Mouse (Mus musculus): ENCODE data around the gene Pkp1. TPM values are rescaled to one million over a fixed set of nuclear protein-coding genes. Genes with fewer than 3 reads are reported as not detected.

Pkp1 gene
- total and polyA plus RNA-seq, 3 experiments: not detected

- H3K9ac ChIP-seq (ENCODE audit: control insufficient read depth, low read depth, low read length, poor library complexity, severe bottlenecking): no peak overlapping the region
- no peaks in the 10 kb centered on the region for H3K79me2 ChIP-seq (ENCODE audit: control insufficient read depth, insufficient read depth, low read length, poor library complexity)
- peak; percentile 64 for DNase-seq (ENCODE audit: low read depth, low spot score)
- H3K27ac ChIP-seq (ENCODE audit: control insufficient read depth, low read depth, low read length): no peak overlapping the region
- TF ChIP-seq SMC3 (IDR thresholded peaks at IDR 0.05; ENCODE audit: low read depth, low read length) (peak; percentile 84), USF1 (IDR thresholded peaks at IDR 0.05; ENCODE audit: low read depth, low read length) (no peak), CTCF (IDR thresholded peaks at IDR 0.05 in 2 of 3, conservative IDR thresholded peaks at IDR 0.05 in 1 of 3; ENCODE audit: control insufficient read depth in 1 of 3, insufficient read depth in 1 of 3, low read depth in 2 of 3, low read length in 3 of 3, poor library complexity in 1 of 3, severe bottlenecking in 1 of 3) (peak; percentile 89 to 95 (median 93)), EP300 (IDR thresholded peaks at IDR 0.05; ENCODE audit: low read depth in 1 of 2, low read length in 2 of 2) (no peak), ZNF384 (IDR thresholded peaks at IDR 0.05; ENCODE audit: low read depth, low read length) (no peak), MAFK (IDR thresholded peaks at IDR 0.05; ENCODE audit: borderline replicate concordance, low read depth, low read length) (no peak), RAD21 (IDR thresholded peaks at IDR 0.05; ENCODE audit: low read depth, low read length) (peak; percentile 74), MAX (IDR thresholded peaks at IDR 0.05; ENCODE audit: low read length) (no peak), JUND (IDR thresholded peaks at IDR 0.05; ENCODE audit: low read depth, low read length) (no peak), ZKSCAN1 (IDR thresholded peaks at IDR 0.05; ENCODE audit: low read depth, low read length) (no peak), E2F4 (IDR thresholded peaks at IDR 0.05; ENCODE audit: borderline replicate concordance, low read depth, low read length) (no peak), GATA1 (IDR thresholded peaks at IDR 0.05; ENCODE audit: low read depth, low read length) (no peak), ZMIZ1 (IDR thresholded peaks at IDR 0.05; ENCODE audit: low read depth, low read length) (no peak), NRF1 (IDR thresholded peaks at IDR 0.05; ENCODE audit: insufficient read depth, low read depth, low read length, poor library complexity, severe bottlenecking) (no peak), ELF1 (IDR thresholded peaks at IDR 0.05; ENCODE audit: low read depth, low read length) (no peak), ZC3H11A (IDR thresholded peaks at IDR 0.05; ENCODE audit: low read depth, low read length) (peak; percentile 46; the same call in 1 of the 2 replicates), SIN3A (IDR thresholded peaks at IDR 0.05; ENCODE audit: low read length) (no peak), TAL1 (IDR thresholded peaks at IDR 0.05; ENCODE audit: low read length) (no peak), POLR2A (IDR thresholded peaks at IDR 0.05; ENCODE audit: control insufficient read depth in 1 of 2, insufficient read depth in 1 of 2, low read depth in 1 of 2, low read length in 2 of 2, poor library complexity in 1 of 2) (no peak), BHLHE40 (IDR thresholded peaks at IDR 0.05; ENCODE audit: borderline replicate concordance, low read depth, low read length) (no peak), POLR2AphosphoS5 (IDR thresholded peaks at IDR 0.05; ENCODE audit: borderline replicate concordance, low read depth, low read length) (no peak), POLR2AphosphoS2 (IDR thresholded peaks at IDR 0.05; ENCODE audit: low read length) (no peak), MYC (IDR thresholded peaks at IDR 0.05; ENCODE audit: low read depth, low read length) (no peak), RCOR1 (IDR thresholded peaks at IDR 0.05; ENCODE audit: low read depth, low read length) (no peak), ETS1 (IDR thresholded peaks at IDR 0.05; ENCODE audit: low read depth, low read length) (no peak), MAZ (IDR thresholded peaks at IDR 0.05; ENCODE audit: low read depth, low read length) (no peak), CHD1 (IDR thresholded peaks at IDR 0.05; ENCODE audit: low read depth, low read length) (no peak), HCFC1 (IDR thresholded peaks at IDR 0.05; ENCODE audit: low read depth, low read length) (no peak), TCF12 (IDR thresholded peaks at IDR 0.05; ENCODE audit: low read depth, low read length) (no peak)
- H3K4me1 ChIP-seq (ENCODE audit: control insufficient read depth in 1 of 2, insufficient read depth in 2 of 2, low read length in 2 of 2): no peaks in the 10 kb centered on the region
- H3K27me3 ChIP-seq (ENCODE audit: control insufficient read depth in 1 of 2, insufficient read depth in 2 of 2, low read length in 2 of 2): peaks cover 0 to 8% of the 10 kb centered on the region in 2 experiments; a peak in 3 of 4 replicates
- H3K36me3 ChIP-seq (ENCODE audit: control insufficient read depth in 1 of 2, insufficient read depth in 2 of 2, low read length in 2 of 2): no peaks in the 10 kb centered on the region
- no peaks in the 10 kb centered on the region for H3K9me3 ChIP-seq (replicated peaks; ENCODE audit: insufficient read depth, low read length)
- no peak overlapping the region for H3K4me3 ChIP-seq (ENCODE audit: control insufficient read depth in 1 of 2, insufficient read depth in 1 of 2, low read depth in 2 of 2, low read length in 2 of 2)
Observed at GRCm38 (mm10) chr1:135865518-135866194, 53.4 kb downstream of the Pkp1 start.
